Mouse (Mus musculus): Measurements from ENCODE around the gene Olfm1. TPM values are rescaled to one million over a fixed set of nuclear protein-coding genes. Genes with fewer than 3 reads are reported as not detected.

Gene Olfm1
- total and polyA plus RNA-seq, 3 experiments: 0.20 to 1.3 (median 0.34) TPM

DNA sequence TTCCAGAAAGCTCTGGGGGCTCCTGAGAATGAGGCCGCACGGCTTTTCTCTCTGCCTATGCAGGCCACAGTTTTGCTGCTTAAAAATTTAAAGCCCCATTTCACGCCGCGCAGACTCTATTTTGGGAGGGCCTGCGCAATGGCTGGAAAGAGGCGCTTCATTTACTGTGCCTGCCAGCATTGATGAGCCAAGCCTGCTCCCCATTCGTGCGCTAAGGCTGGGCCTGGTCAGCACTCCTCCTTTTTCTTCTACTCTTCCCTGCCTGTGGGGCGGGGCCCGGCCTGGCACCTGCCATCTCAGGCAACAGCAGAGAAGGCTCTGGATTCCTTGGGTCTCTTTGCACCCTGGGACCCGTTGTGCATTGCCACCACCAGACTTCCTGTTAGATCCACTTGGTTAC lies 16.9 kb downstream of the Olfm1 start:
- Histone ChIP-seq H3K27me3 (replicated peaks) (peaks cover 76% of the 10 kb centered on the region), H3K4me3 (replicated peaks in 1 of 3; ENCODE audit: low read depth in 2 of 3, low read length in 2 of 3, poor library complexity in 1 of 3) (no peak overlapping the region), H3K27ac (ENCODE audit: insufficient read depth, low read depth) (no peak overlapping the region), H3K9me3 (replicated peaks; ENCODE audit: low read length) (no peaks in the 10 kb centered on the region), H3K4me1 (ENCODE audit: control insufficient read depth in 1 of 2, insufficient read depth in 2 of 2) (peaks cover 4 to 5% of the 10 kb centered on the region in 2 experiments; a peak in 1 of 4 replicates), H3K4me2 (ENCODE audit: insufficient read depth, low read depth, poor library complexity, severe bottlenecking) (no peak overlapping the region), H3K36me3 (replicated peaks in 1 of 2; ENCODE audit: control insufficient read depth in 1 of 2, insufficient read depth in 1 of 2, low read length in 1 of 2) (no peaks in the 10 kb centered on the region), H3K79me2 (replicated peaks; ENCODE audit: control insufficient read depth, extremely low read depth, insufficient read depth, poor library complexity, severe bottlenecking) (no peaks in the 10 kb centered on the region), H3K9ac (ENCODE audit: insufficient read depth, low read depth) (no peak overlapping the region)
- in situ Hi-C loops (cut with MboI; ENCODE audit: low pct_ligation_motif_present, low pct_unique_long_range_greater_than_20kb, low sequenced_read_pairs) (loop anchor here (5.0 kb wide), 2 partner anchors 93 to 203 kb away; no protein-coding TSS in a partner anchor), dilution Hi-C loops (cut with MboI; ENCODE audit: extremely low pct_ligation_motif_present, extremely low pct_unique_long_range_greater_than_20kb, low sequenced_read_pairs) (no loop called here)
- no peak for TF ChIP-seq ZC3H11A (IDR thresholded peaks at IDR 0.05; ENCODE audit: low read depth, low read length)
- TF ChIP-seq POLR2A (IDR thresholded peaks at IDR 0.05; ENCODE audit: low read depth, low read length): no peak
- TF ChIP-seq IRF4 (IDR thresholded peaks at IDR 0.05; ENCODE audit: low read depth, low read length): no peak
- TF ChIP-seq ELF1 (IDR thresholded peaks at IDR 0.05; ENCODE audit: low read depth, low read length): no peak
- TF ChIP-seq RCOR1 (conservative IDR thresholded peaks at IDR 0.05; ENCODE audit: low read depth, low read length): no peak
- no peak for TF ChIP-seq MAFK (IDR thresholded peaks at IDR 0.05; ENCODE audit: insufficient replicate concordance, low read length)
- no peak for TF ChIP-seq ZMIZ1 (IDR thresholded peaks at IDR 0.05; ENCODE audit: low read depth, low read length)
- no peak for TF ChIP-seq POLR2AphosphoS2 (IDR thresholded peaks at IDR 0.05; ENCODE audit: low read depth, low read length)
- TF ChIP-seq ZNF384 (IDR thresholded peaks at IDR 0.05; ENCODE audit: low read depth, low read length): no peak
- TF ChIP-seq RAD21 (IDR thresholded peaks at IDR 0.05; ENCODE audit: low read depth, low read length): no peak
- no peak for TF ChIP-seq MXI1 (IDR thresholded peaks at IDR 0.05; ENCODE audit: low read depth, low read length)
- DNase-seq (ENCODE audit: extremely low read depth): no peak

DNA sequence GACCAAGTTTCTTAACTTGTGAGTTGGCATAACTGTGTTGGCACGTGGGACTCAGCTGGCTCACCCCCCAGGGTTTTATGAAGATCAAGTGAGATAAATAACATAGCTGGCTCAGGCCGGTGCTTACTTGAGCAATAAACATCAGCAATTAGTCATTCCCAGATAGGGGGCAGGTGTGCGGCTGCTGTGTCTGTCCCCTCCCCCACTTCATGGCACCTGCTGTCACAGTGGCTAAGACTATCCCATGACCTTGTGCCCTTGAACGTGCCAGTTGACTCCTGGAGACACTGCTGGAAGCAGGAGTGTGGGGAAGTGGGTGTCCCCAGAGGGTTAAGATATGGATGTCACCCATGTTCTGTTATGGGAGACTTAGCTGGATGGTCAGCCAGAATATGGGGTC lies 17.5 kb downstream of the Olfm1 start:
- no peaks in the 10 kb centered on the region for H3K9me3 ChIP-seq (replicated peaks; ENCODE audit: low read length)
- in situ Hi-C loops (cut with MboI; ENCODE audit: low pct_ligation_motif_present, low pct_unique_long_range_greater_than_20kb, low sequenced_read_pairs) (loop anchor here (5.0 kb wide), 1 partner anchor 202 kb away; no protein-coding TSS in a partner anchor), dilution Hi-C loops (cut with MboI; ENCODE audit: extremely low pct_ligation_motif_present, extremely low pct_unique_long_range_greater_than_20kb, low sequenced_read_pairs) (no loop called here)
- peaks cover 73% of the 10 kb centered on the region for H3K27me3 ChIP-seq (replicated peaks)
- no peaks in the 10 kb centered on the region for H3K36me3 ChIP-seq (replicated peaks in 1 of 2; ENCODE audit: control insufficient read depth in 1 of 2, insufficient read depth in 1 of 2, low read length in 1 of 2)
- no peak for DNase-seq (ENCODE audit: extremely low read depth)
- TF ChIP-seq ZMIZ1 (IDR thresholded peaks at IDR 0.05; ENCODE audit: low read depth, low read length) (no peak), UBTF (IDR thresholded peaks at IDR 0.05; ENCODE audit: low read depth, low read length) (no peak), CHD1 (IDR thresholded peaks at IDR 0.05; ENCODE audit: low read depth, low read length) (no peak), CTCF (conservative IDR thresholded peaks at IDR 0.05 in 1 of 2, IDR thresholded peaks at IDR 0.05 in 1 of 2; ENCODE audit: low read depth in 2 of 2, low read length in 2 of 2) (no peak), TCF12 (IDR thresholded peaks at IDR 0.05; ENCODE audit: low read depth, low read length) (no peak), ZC3H11A (IDR thresholded peaks at IDR 0.05; ENCODE audit: low read depth, low read length) (no peak), MXI1 (IDR thresholded peaks at IDR 0.05; ENCODE audit: low read depth, low read length) (no peak), MYC (IDR thresholded peaks at IDR 0.05; ENCODE audit: low read depth, low read length) (no peak), HCFC1 (IDR thresholded peaks at IDR 0.05; ENCODE audit: low read depth, low read length) (no peak), KAT2A (IDR thresholded peaks at IDR 0.05; ENCODE audit: insufficient replicate concordance, low read length) (no peak), RAD21 (IDR thresholded peaks at IDR 0.05; ENCODE audit: low read depth, low read length) (no peak), NELFE (IDR thresholded peaks at IDR 0.05; ENCODE audit: low read depth, low read length) (no peak), USF1 (IDR thresholded peaks at IDR 0.05; ENCODE audit: low read depth, low read length) (no peak), ELF1 (IDR thresholded peaks at IDR 0.05; ENCODE audit: low read depth, low read length) (no peak), SIN3A (IDR thresholded peaks at IDR 0.05; ENCODE audit: low read length) (no peak)
- H3K79me2 ChIP-seq (replicated peaks; ENCODE audit: control insufficient read depth, extremely low read depth, insufficient read depth, poor library complexity, severe bottlenecking): no peaks in the 10 kb centered on the region
- no peak overlapping the region for H3K9ac ChIP-seq (ENCODE audit: insufficient read depth, low read depth)
- H3K4me3 ChIP-seq (replicated peaks in 1 of 3; ENCODE audit: low read depth in 2 of 3, low read length in 2 of 3, poor library complexity in 1 of 3): no peak overlapping the region
- H3K27ac ChIP-seq (ENCODE audit: insufficient read depth, low read depth): no peak overlapping the region
- 0 out of 4 replicates have a peak, but pooled peaks cover 0 to 4% of the 10 kb centered on the region in 2 experiments for H3K4me1 ChIP-seq (ENCODE audit: control insufficient read depth in 1 of 2, insufficient read depth in 2 of 2)
- no peak overlapping the region for H3K4me2 ChIP-seq (ENCODE audit: insufficient read depth, low read depth, poor library complexity, severe bottlenecking)
